Mouse (Mus musculus) hindbrain, embryonic 11.5 days (tissue): ENCODE measurements at regions not wholly inside any gene's neighbourhood (a gene's known extent, or its start where the extent isn't known, plus 50 kb on each side); places are given as distances from the start of the nearest gene placed in this dataset.
A peak's percentile ranks its signal among the peaks of the same experiment; 100 is the strongest.

Source experiments
- ATAC-seq: fragments of 200-750 bp; cut with Nextera tagmentation; 2 replicates; pipeline ENCODE4 v1.8.0; 2017; ENCODE audit warnings: mild to moderate bottlenecking, moderate TSS enrichment, moderate library complexity; ENCODE audit not compliant: low FRiP score
- DNase-seq: peaks from one replicate; pipeline ENCODE4 v3.0.0-alpha.2; 2015; ENCODE audit warnings: low spot score
- H3K27ac ChIP-seq: fragments of 300-500 bp; sonication (generic); 2 replicates; pipeline ENCODE4 v1.5.1; 2014; ENCODE audit warnings: mild to moderate bottlenecking, low read depth, low read length
- H3K27me3 ChIP-seq: fragments of 300-500 bp; sonication (generic); 2 replicates; pipeline ENCODE4 v1.6.1; 2014; ENCODE audit warnings: mild to moderate bottlenecking, low read length, moderate library complexity, mixed read lengths; ENCODE audit not compliant: control insufficient read depth, insufficient read depth
- H3K36me3 ChIP-seq: fragments of 300-500 bp; sonication (generic); 2 replicates; pipeline ENCODE4 v1.6.1; 2014; ENCODE audit warnings: mild to moderate bottlenecking, low read length, moderate library complexity, mixed read lengths; ENCODE audit not compliant: control insufficient read depth, insufficient read depth
- H3K4me1 ChIP-seq: fragments of 300-500 bp; sonication (generic); replicated peaks from 2 replicates; pipeline ENCODE4 v1.6.1; 2014; ENCODE audit warnings: low read length, mixed read lengths; ENCODE audit not compliant: control insufficient read depth, insufficient read depth
- H3K4me2 ChIP-seq: fragments of 300-500 bp; sonication (generic); replicated peaks from 2 replicates; pipeline ENCODE4 v1.6.1; 2014; ENCODE audit warnings: mild to moderate bottlenecking, low read depth, low read length
- H3K4me3 ChIP-seq: fragments of 300-500 bp; sonication (generic); 2 replicates; pipeline ENCODE4 v1.5.1; 2014; ENCODE audit warnings: low read depth, low read length
- H3K9ac ChIP-seq: fragments of 300-500 bp; sonication (generic); 2 replicates; pipeline ENCODE4 v1.6.1; 2014; ENCODE audit warnings: low read depth, low read length
- H3K9me3 ChIP-seq: fragments of 300-500 bp; sonication (generic); 2 replicates; pipeline ENCODE4 v1.6.1; 2016; ENCODE audit warnings: low read length; ENCODE audit not compliant: control insufficient read depth
- WGBS: fragments of 180-500 bp; shearing (Covaris S2); extraction: QIAGEN DNeasy Blood & Tissue Kit; methylation state at CpG from one replicate; pipeline ENCODE4 v1.1.7; 2014; 5-methylcytosine and 5-hydroxymethylcytosine counted together

GRCm38 (mm10) chr3:120761223-120761622 lies 410.3 kb downstream of the Rwdd3 start:
- no peaks in the 10 kb centered on the region for H3K27me3 ChIP-seq
- ATAC-seq, result no peak
- H3K36me3 ChIP-seq, result no peaks in the 10 kb centered on the region
- no peak overlapping the region for H3K4me2 ChIP-seq
- H3K27ac ChIP-seq, result no peak overlapping the region
- H3K9ac ChIP-seq, result no peak overlapping the region
- no peak overlapping the region for H3K4me3 ChIP-seq
- no peak for DNase-seq
- 90% methylated on average over 3 of the region's 3 CpGs for WGBS
- no peaks in the 10 kb centered on the region for H3K4me1 ChIP-seq
- no peaks in the 10 kb centered on the region for H3K9me3 ChIP-seq

GRCm38 (mm10) chr3:120748513-120748912 lies 423.0 kb downstream of the Rwdd3 start:
- no peak overlapping the region for H3K4me3 ChIP-seq
- no peak overlapping the region for H3K9ac ChIP-seq
- WGBS, result 56% methylated on average over 4 of the region's 4 CpGs
- no peak overlapping the region for H3K4me2 ChIP-seq
- ATAC-seq (peak; percentile 35; the same call in 1 of the 2 replicates), DNase-seq (peak; percentile 8)
- no peak overlapping the region for H3K27ac ChIP-seq
- no peaks in the 10 kb centered on the region for H3K36me3 ChIP-seq
- no peaks in the 10 kb centered on the region for H3K27me3 ChIP-seq
- no peaks in the 10 kb centered on the region for H3K9me3 ChIP-seq
- no peaks in the 10 kb centered on the region for H3K4me1 ChIP-seq

GRCm38 (mm10) chr3:120747678-120748077 lies 423.8 kb downstream of the Rwdd3 start:
- H3K27me3 ChIP-seq, result no peaks in the 10 kb centered on the region
- H3K36me3 ChIP-seq, result no peaks in the 10 kb centered on the region
- ATAC-seq (no peak), DNase-seq (peak; percentile 37)
- 96% methylated on average over 4 of the region's 4 CpGs for WGBS
- H3K4me3 ChIP-seq, result no peak overlapping the region
- no peaks in the 10 kb centered on the region for H3K9me3 ChIP-seq
- no peak overlapping the region for H3K27ac ChIP-seq
- H3K4me2 ChIP-seq, result no peak overlapping the region
- H3K9ac ChIP-seq, result no peak overlapping the region
- H3K4me1 ChIP-seq, result no peaks in the 10 kb centered on the region

- ATAC-seq (no peak), DNase-seq (no peak)
- Histone ChIP-seq H3K4me2 (no peak overlapping the region), H3K4me3 (no peak overlapping the region), H3K27ac (no peak overlapping the region), H3K27me3 (no peaks in the 10 kb centered on the region), H3K36me3 (no peaks in the 10 kb centered on the region), H3K9me3 (no peaks in the 10 kb centered on the region), H3K9ac (no peak overlapping the region), H3K4me1 (no peaks in the 10 kb centered on the region)
- WGBS, result 95% methylated on average over 6 of the region's 6 CpGs
Measured at GRCm38 (mm10) chr3:120733332-120733731, 438.2 kb downstream of the Rwdd3 start.

GRCm38 (mm10) chr3:120732391-120732790 lies 439.1 kb downstream of the Rwdd3 start:
- Histone ChIP-seq H3K4me2 (no peak overlapping the region), H3K9ac (no peak overlapping the region), H3K27ac (no peak overlapping the region), H3K27me3 (no peaks in the 10 kb centered on the region), H3K4me1 (no peaks in the 10 kb centered on the region), H3K4me3 (no peak overlapping the region), H3K9me3 (no peaks in the 10 kb centered on the region), H3K36me3 (no peaks in the 10 kb centered on the region)
- DNase-seq (no peak), ATAC-seq (no peak)
- 95% methylated on average over 8 of the region's 8 CpGs for WGBS

GRCm38 (mm10) chr3:120731287-120731686 lies 440.2 kb downstream of the Rwdd3 start:
- 77% methylated on average over 9 of the region's 9 CpGs for WGBS
- Histone ChIP-seq H3K27ac (no peak overlapping the region), H3K4me1 (no peaks in the 10 kb centered on the region), H3K27me3 (no peaks in the 10 kb centered on the region), H3K36me3 (no peaks in the 10 kb centered on the region), H3K4me2 (no peak overlapping the region), H3K9me3 (no peaks in the 10 kb centered on the region), H3K4me3 (no peak overlapping the region), H3K9ac (no peak overlapping the region)
- 0 out of 2 replicates have a peak, but pooled peaks have one; percentile 28 for ATAC-seq
- DNase-seq, result no peak

- ATAC-seq (0 out of 2 replicates have a peak, but pooled peaks have one; percentile 33), DNase-seq (no peak)
- no peak overlapping the region for H3K4me3 ChIP-seq
- 80% methylated on average over 4 of the region's 4 CpGs for WGBS
- no peak overlapping the region for H3K27ac ChIP-seq
- H3K36me3 ChIP-seq, result no peaks in the 10 kb centered on the region
- no peaks in the 10 kb centered on the region for H3K4me1 ChIP-seq
- H3K27me3 ChIP-seq, result no peaks in the 10 kb centered on the region
- H3K9me3 ChIP-seq, result no peaks in the 10 kb centered on the region
- H3K9ac ChIP-seq, result no peak overlapping the region
- H3K4me2 ChIP-seq, result no peak overlapping the region
Measured at GRCm38 (mm10) chr3:120730225-120730624, 441.3 kb downstream of the Rwdd3 start.

GRCm38 (mm10) chr3:120729671-120730070 lies 441.8 kb downstream of the Rwdd3 start:
- WGBS, result 38% methylated on average over 5 of the region's 5 CpGs
- H3K9me3 ChIP-seq, result no peaks in the 10 kb centered on the region
- H3K27ac ChIP-seq, result no peak overlapping the region
- ATAC-seq, result peak; percentile 74
- DNase-seq, result peak; percentile 43
- H3K27me3 ChIP-seq, result no peaks in the 10 kb centered on the region
- no peaks in the 10 kb centered on the region for H3K36me3 ChIP-seq
- no peak overlapping the region for H3K4me3 ChIP-seq
- H3K4me2 ChIP-seq, result no peak overlapping the region
- H3K4me1 ChIP-seq, result no peaks in the 10 kb centered on the region
- no peak overlapping the region for H3K9ac ChIP-seq

GRCm38 (mm10) chr3:120685227-120685626 lies 486.3 kb downstream of the Rwdd3 start:
- Histone ChIP-seq H3K36me3 (no peaks in the 10 kb centered on the region), H3K27me3 (no peaks in the 10 kb centered on the region), H3K4me2 (no peak overlapping the region), H3K4me1 (no peaks in the 10 kb centered on the region), H3K9ac (no peak overlapping the region), H3K27ac (no peak overlapping the region), H3K9me3 (no peaks in the 10 kb centered on the region), H3K4me3 (no peak overlapping the region)
- ATAC-seq, result no peak
- 85% methylated on average over 4 of the region's 4 CpGs for WGBS
- no peak for DNase-seq
